Mouse (Mus musculus) G1E (cell line): ENCODE results near the gene Tm2d3. TPM values are rescaled to one million over a fixed set of nuclear protein-coding genes. Genes with fewer than 3 reads are reported as not detected.
A peak's percentile ranks its signal among the peaks of the same experiment; 100 is the strongest.

Source experiments
- ATAC-seq: 2 replicates; pipeline ENCODE4 v1.8.0; 2016; ENCODE audit warnings: mild to moderate bottlenecking; ENCODE audit not compliant: insufficient number of reproducible peaks, poor library complexity, low FRiP score, severe bottlenecking; ENCODE audit errors: extremely low read depth
- DNase-seq: peaks from one replicate; pipeline ENCODE4 v3.0.0; 2012; ENCODE audit warnings: low spot score
- H3K27me3 ChIP-seq: 2 replicates; pipeline ENCODE4 v1.6.1; 2012; ENCODE audit warnings: mild to moderate bottlenecking, low read length, inconsistent platforms; ENCODE audit not compliant: insufficient read depth
- H3K36me3 ChIP-seq: replicated peaks from 2 replicates; pipeline ENCODE3; 2012; ENCODE audit warnings: mild to moderate bottlenecking, inconsistent platforms
- H3K4me1 ChIP-seq: 2 replicates; pipeline ENCODE4 v1.6.1; 2012; ENCODE audit warnings: low read depth, low read length, inconsistent platforms, mixed read lengths; ENCODE audit not compliant: insufficient read depth
- H3K4me3 ChIP-seq: 2 replicates; pipeline ENCODE4 v1.5.1; 2012; ENCODE audit warnings: low read depth, mild to moderate bottlenecking, inconsistent platforms, low read length, moderate library complexity, mixed read lengths
- H3K9me3 ChIP-seq: replicated peaks from 2 replicates; pipeline ENCODE4 v1.6.1; 2012; ENCODE audit warnings: inconsistent platforms
- CTCF ChIP-seq: IDR thresholded peaks from 2 replicates; pipeline ENCODE4 v1.5.1; 2012; ENCODE audit warnings: low read depth, low read length, inconsistent platforms, mixed read lengths
- GATA1 ChIP-seq: IDR thresholded peaks from 2 replicates; pipeline ENCODE4 v1.6.1; 2012; ENCODE audit warnings: borderline replicate concordance, low read length, inconsistent platforms, mixed read lengths
- GATA2 ChIP-seq: IDR thresholded peaks from 2 replicates; pipeline ENCODE4 v1.6.1; 2012; ENCODE audit warnings: low read depth, low read length, inconsistent platforms, borderline replicate concordance
- POLR2AphosphoS5 ChIP-seq: IDR thresholded peaks from 2 replicates; pipeline ENCODE4 v1.6.1; 2012; ENCODE audit warnings: low read depth, low read length, inconsistent platforms; ENCODE audit not compliant: insufficient replicate concordance
- TAL1 ChIP-seq: conservative IDR thresholded peaks from 2 replicates; pipeline ENCODE4 v1.6.1; 2012; ENCODE audit warnings: low read depth, low read length, inconsistent platforms, mixed read lengths
- polyA plus RNA-seq: library from polyadenylated mRNA; stranded (reverse); fragments of >175 nt; gene quantifications from 2 replicates; pipeline ENCODE4 v1.2.3, GENCODE M21; 2012
- total RNA-seq, 2 experiments: library from RNA; stranded (forward) in 1 of 2; stranded (reverse) in 1 of 2; fragments of 200-1000 nt in 1 of 2; fragments of >200 nt in 1 of 2; fragmentation: Nextera tagmentation in 1 of 2; gene quantifications; 2 replicates each; pipeline ENCODE4 v1.2.3; 2014 to 2017

The Tm2d3 gene
- total and polyA plus RNA-seq, 3 experiments: 8.3 to 51.6 (median 40.6) TPM

GRCm38 (mm10) chr7:65696450-65696849 lies 5.5 kb downstream of the Tm2d3 start:
- Histone ChIP-seq H3K4me3 (no peak overlapping the region), H3K27me3 (no peaks in the 10 kb centered on the region), H3K4me1 (peaks cover 27% of the 10 kb centered on the region), H3K36me3 (peaks cover 82% of the 10 kb centered on the region), H3K9me3 (no peaks in the 10 kb centered on the region)
- TF ChIP-seq GATA2 (no peak), POLR2AphosphoS5 (no peak), GATA1 (no peak)
- ATAC-seq (no peak), DNase-seq (peak; percentile 28)

GRCm38 (mm10) chr7:65702076-65702475 lies 11.1 kb downstream of the Tm2d3 start:
- Histone ChIP-seq H3K4me3 (no peak overlapping the region), H3K27me3 (peaks cover 7% of the 10 kb centered on the region), H3K9me3 (no peaks in the 10 kb centered on the region), H3K4me1 (peaks cover 8% of the 10 kb centered on the region; the same call in 1 of the 2 replicates), H3K36me3 (peaks cover 60% of the 10 kb centered on the region)
- ATAC-seq: no peak
- TF ChIP-seq TAL1: no peak
- TF ChIP-seq GATA2: no peak
- TF ChIP-seq POLR2AphosphoS5: no peak
- TF ChIP-seq GATA1: no peak
- no peak for TF ChIP-seq CTCF
- no peak for DNase-seq

- no peaks in the 10 kb centered on the region for H3K9me3 ChIP-seq
- peaks cover 8% of the 10 kb centered on the region for H3K27me3 ChIP-seq
- peaks cover 5% of the 10 kb centered on the region; the same call in 1 of the 2 replicates for H3K4me1 ChIP-seq
- peaks cover 33% of the 10 kb centered on the region for H3K36me3 ChIP-seq
- no peak for TF ChIP-seq POLR2AphosphoS5
- TF ChIP-seq CTCF: peak; percentile 97
- no peak for TF ChIP-seq GATA1
- TF ChIP-seq TAL1: no peak
- no peak for TF ChIP-seq GATA2
- DNase-seq (peak; percentile 49), ATAC-seq (peak; percentile 60)
- H3K4me3 ChIP-seq: no peak overlapping the region
Observed at GRCm38 (mm10) chr7:65704818-65705242, 13.9 kb downstream of the Tm2d3 start.

- peaks cover 5% of the 10 kb centered on the region; the same call in 1 of the 2 replicates for H3K4me1 ChIP-seq
- ATAC-seq: no peak
- H3K4me3 ChIP-seq: no peak overlapping the region
- H3K36me3 ChIP-seq: no peaks in the 10 kb centered on the region
- no peaks in the 10 kb centered on the region for H3K9me3 ChIP-seq
- H3K27me3 ChIP-seq: peaks cover 20% of the 10 kb centered on the region
- no peak for DNase-seq
- TF ChIP-seq POLR2AphosphoS5 (no peak), GATA2 (no peak), CTCF (no peak), GATA1 (no peak), TAL1 (no peak)
Observed at GRCm38 (mm10) chr7:65708506-65708905, 17.5 kb downstream of the Tm2d3 start.

- no peak for DNase-seq
- no peak for ATAC-seq
- H3K9me3 ChIP-seq: no peaks in the 10 kb centered on the region
- no peaks in the 10 kb centered on the region for H3K36me3 ChIP-seq
- H3K27me3 ChIP-seq: peaks cover 24% of the 10 kb centered on the region
- no peaks in the 10 kb centered on the region for H3K4me1 ChIP-seq
- H3K4me3 ChIP-seq: no peak overlapping the region
- TF ChIP-seq GATA2 (no peak), CTCF (no peak), POLR2AphosphoS5 (no peak), TAL1 (no peak), GATA1 (no peak)
Observed at GRCm38 (mm10) chr7:65710301-65710700, 19.3 kb downstream of the Tm2d3 start.

GRCm38 (mm10) chr7:65713782-65714181 lies 22.8 kb downstream of the Tm2d3 start:
- no peaks in the 10 kb centered on the region for H3K36me3 ChIP-seq
- no peak for ATAC-seq
- TF ChIP-seq GATA1: no peak
- no peaks in the 10 kb centered on the region for H3K4me1 ChIP-seq
- no peak overlapping the region for H3K4me3 ChIP-seq
- no peak for DNase-seq
- H3K9me3 ChIP-seq: no peaks in the 10 kb centered on the region
- H3K27me3 ChIP-seq: peaks cover 17% of the 10 kb centered on the region

- Histone ChIP-seq H3K4me1 (no peaks in the 10 kb centered on the region), H3K27me3 (peaks cover 17% of the 10 kb centered on the region), H3K36me3 (no peaks in the 10 kb centered on the region), H3K4me3 (no peak overlapping the region), H3K9me3 (no peaks in the 10 kb centered on the region)
- no peak for TF ChIP-seq TAL1
- TF ChIP-seq POLR2AphosphoS5: no peak
- TF ChIP-seq GATA2: no peak
- no peak for TF ChIP-seq GATA1
- no peak for TF ChIP-seq CTCF
- ATAC-seq (no peak), DNase-seq (no peak)
Observed at GRCm38 (mm10) chr7:65714304-65714703, 23.3 kb downstream of the Tm2d3 start.
